Mouse (Mus musculus) neural tube, embryonic 14.5 days (tissue): ENCODE results near the gene Cfap157. TPM values are rescaled to one million over a fixed set of nuclear protein-coding genes. Genes with fewer than 3 reads are reported as not detected.

Experiments used
- ATAC-seq: fragments of 200-750 bp; cut with Nextera tagmentation; 2 replicates; pipeline ENCODE4 v1.8.0; 2017; ENCODE audit warnings: low read depth, mild to moderate bottlenecking, moderate TSS enrichment, moderate library complexity
- H3K27ac ChIP-seq: fragments of 300-500 bp; sonication (generic); 2 replicates; pipeline ENCODE4 v1.5.1; 2014; ENCODE audit warnings: low read depth, mild to moderate bottlenecking, control low read depth, low read length, moderate library complexity, mixed read lengths
- H3K27me3 ChIP-seq: fragments of 300-500 bp; sonication (generic); 2 replicates; pipeline ENCODE4 v1.6.1; 2014; ENCODE audit warnings: low read length; ENCODE audit not compliant: control insufficient read depth, insufficient read depth
- H3K36me3 ChIP-seq: fragments of 300-500 bp; sonication (generic); 2 replicates; pipeline ENCODE4 v1.6.1; 2014; ENCODE audit warnings: low read length, mixed read lengths; ENCODE audit not compliant: control insufficient read depth, insufficient read depth
- H3K4me1 ChIP-seq: fragments of 300-500 bp; sonication (generic); 2 replicates; pipeline ENCODE4 v1.6.1; 2014; ENCODE audit warnings: low read length; ENCODE audit not compliant: control insufficient read depth, insufficient read depth
- H3K4me2 ChIP-seq: fragments of 300-500 bp; sonication (generic); 2 replicates; pipeline ENCODE4 v1.6.1; 2014; ENCODE audit warnings: mild to moderate bottlenecking, low read depth, low read length, control low read depth
- H3K4me3 ChIP-seq: fragments of 300-500 bp; sonication (generic); 2 replicates; pipeline ENCODE4 v1.5.1; 2014; ENCODE audit warnings: low read depth, low read length, control low read depth, mixed read lengths
- H3K9ac ChIP-seq: fragments of 300-500 bp; sonication (generic); replicated peaks from 2 replicates; pipeline ENCODE4 v1.6.1; 2014; ENCODE audit warnings: low read depth, mild to moderate bottlenecking, control low read depth, low read length, mixed read lengths
- H3K9me3 ChIP-seq: fragments of 300-500 bp; sonication (generic); 2 replicates; pipeline ENCODE4 v1.6.1; 2016; ENCODE audit warnings: low read length; ENCODE audit not compliant: control insufficient read depth
- WGBS: fragments of 180-500 bp; shearing (Covaris S2); extraction: QIAGEN DNeasy Blood & Tissue Kit; methylation state at CpG from one replicate; pipeline ENCODE4 v1.1.7; 2014; 5-methylcytosine and 5-hydroxymethylcytosine counted together
- polyA plus RNA-seq: library from polyadenylated mRNA; unstranded; fragments of >200 nt; fragmentation: Nextera tagmentation; extraction: Ambion mirVana; gene quantifications from 2 replicates; pipeline ENCODE4 v1.2.1, GENCODE M21; 2014

The Cfap157 gene
- polyA plus RNA-seq: 0.48 TPM in 2 replicates

GRCm38 (mm10) chr2:32784048-32784681, at the start of gene Cfap157:
Gene Cfap157, minus strand, starts transcription at chr2:32784428.
- Histone ChIP-seq H3K4me3 (no peak within 1 kb of the TSS), H3K9me3 (no peaks in the 10 kb centered on the region), H3K36me3 (peaks cover 7% of the 10 kb centered on the region; the same call in 1 of the 2 replicates), H3K27me3 (no peaks in the 10 kb centered on the region), H3K27ac (no peak within 1 kb of the TSS), H3K4me1 (no peaks in the 10 kb centered on the region), H3K4me2 (no peak within 1 kb of the TSS), H3K9ac (no peak within 1 kb of the TSS)
- WGBS: 81% methylated on average over 4 of the region's 4 CpGs
- ATAC-seq: no peak

- H3K36me3 ChIP-seq: no peaks in the 10 kb centered on the region
- no peak overlapping the region for H3K4me2 ChIP-seq
- peaks cover 5% of the 10 kb centered on the region for H3K4me1 ChIP-seq
- no peak overlapping the region for H3K27ac ChIP-seq
- ATAC-seq: no peak
- H3K9ac ChIP-seq: no peak overlapping the region
- H3K27me3 ChIP-seq: no peaks in the 10 kb centered on the region
- H3K9me3 ChIP-seq: no peaks in the 10 kb centered on the region
- 84% methylated on average over 11 of the region's 11 CpGs for WGBS
- no peak overlapping the region for H3K4me3 ChIP-seq
These were observed 44.9 kb upstream of the Cfap157 start for GRCm38 (mm10) chr2:32828979-32829676.

- 0 out of 2 replicates have a peak, but pooled peaks cover 4% of the 10 kb centered on the region for H3K36me3 ChIP-seq
- no peak overlapping the region for H3K27ac ChIP-seq
- ATAC-seq: no peak
- peaks cover 7% of the 10 kb centered on the region for H3K4me1 ChIP-seq
- H3K4me3 ChIP-seq: no peak overlapping the region
- H3K4me2 ChIP-seq: no peak overlapping the region
- H3K27me3 ChIP-seq: no peaks in the 10 kb centered on the region
- WGBS: 84% methylated on average over 6 of the region's 6 CpGs
- H3K9me3 ChIP-seq: no peaks in the 10 kb centered on the region
- no peak overlapping the region for H3K9ac ChIP-seq
These were observed 41.6 kb upstream of the Cfap157 start for GRCm38 (mm10) chr2:32825796-32826195.

- Histone ChIP-seq H3K27me3 (no peaks in the 10 kb centered on the region), H3K4me3 (no peak overlapping the region), H3K36me3 (0 out of 2 replicates have a peak, but pooled peaks cover 4% of the 10 kb centered on the region), H3K9me3 (no peaks in the 10 kb centered on the region), H3K4me1 (peaks cover 7% of the 10 kb centered on the region), H3K27ac (no peak overlapping the region), H3K4me2 (no peak overlapping the region), H3K9ac (no peak overlapping the region)
- 96% methylated on average over 1 of the region's 1 CpGs for WGBS
- ATAC-seq: no peak
These were observed 40.5 kb upstream of the Cfap157 start for GRCm38 (mm10) chr2:32824778-32825177.

- Histone ChIP-seq H3K4me2 (no peak overlapping the region), H3K9ac (no peak overlapping the region), H3K4me1 (peaks cover 7% of the 10 kb centered on the region), H3K9me3 (no peaks in the 10 kb centered on the region), H3K27ac (0 out of 2 replicates have a peak overlapping the region, but pooled peaks have one; percentile 2), H3K36me3 (0 out of 2 replicates have a peak, but pooled peaks cover 4% of the 10 kb centered on the region), H3K27me3 (no peaks in the 10 kb centered on the region), H3K4me3 (no peak overlapping the region)
- 19% methylated on average over 8 of the region's 8 CpGs for WGBS
- no peak for ATAC-seq
These were observed 40.0 kb upstream of the Cfap157 start for GRCm38 (mm10) chr2:32824181-32824580.

GRCm38 (mm10) chr2:32823579-32824154, 39.4 kb upstream of the Cfap157 start:
- Histone ChIP-seq H3K4me2 (no peak overlapping the region), H3K9me3 (no peaks in the 10 kb centered on the region), H3K4me3 (no peak overlapping the region), H3K9ac (no peak overlapping the region), H3K36me3 (0 out of 2 replicates have a peak, but pooled peaks cover 4% of the 10 kb centered on the region), H3K27ac (no peak overlapping the region), H3K27me3 (no peaks in the 10 kb centered on the region), H3K4me1 (peaks cover 7% of the 10 kb centered on the region)
- WGBS: 35% methylated on average over 8 of the region's 8 CpGs
- no peak for ATAC-seq

GRCm38 (mm10) chr2:32823153-32823552, 38.9 kb upstream of the Cfap157 start:
- no peak for ATAC-seq
- no peak overlapping the region for H3K4me2 ChIP-seq
- H3K27ac ChIP-seq: no peak overlapping the region
- H3K4me3 ChIP-seq: no peak overlapping the region
- WGBS: 30% methylated on average over 11 of the region's 11 CpGs
- no peak overlapping the region for H3K9ac ChIP-seq
- peaks cover 7% of the 10 kb centered on the region for H3K4me1 ChIP-seq
- H3K9me3 ChIP-seq: no peaks in the 10 kb centered on the region
- 0 out of 2 replicates have a peak, but pooled peaks cover 6% of the 10 kb centered on the region for H3K36me3 ChIP-seq
- H3K27me3 ChIP-seq: no peaks in the 10 kb centered on the region

GRCm38 (mm10) chr2:32822643-32823042, 38.4 kb upstream of the Cfap157 start:
- Histone ChIP-seq H3K9me3 (no peaks in the 10 kb centered on the region), H3K9ac (no peak overlapping the region), H3K27ac (no peak overlapping the region), H3K4me3 (no peak overlapping the region), H3K4me2 (no peak overlapping the region), H3K36me3 (0 out of 2 replicates have a peak, but pooled peaks cover 7% of the 10 kb centered on the region), H3K27me3 (no peaks in the 10 kb centered on the region), H3K4me1 (peaks cover 7% of the 10 kb centered on the region)
- whole genome bisulfite sequencing: 85% methylated on average over 6 of the region's 6 CpGs
- no peak for ATAC-seq
